Mouse (Mus musculus) adrenal gland, postnatal 4 days (tissue): ENCODE measurements around the gene Gm9745. TPM values are rescaled to one million over a fixed set of nuclear protein-coding genes. Genes with fewer than 3 reads are reported as not detected.
"Not testable (repeated sequence)": the region's sequence is repeated elsewhere in the genome, so short reads cannot be mapped to it uniquely, and the experiment has no call there.

Experiments used
- DNase-seq, 2 experiments: peaks; one replicate each; pipeline ENCODE4 v3.0.0; 2021 to 2022; ENCODE audit warnings: low spot score in 2 of 2, mixed read lengths in 2 of 2
- microRNA-seq: library from miRNA; unstranded; fragments of <30 nt; microRNA quantifications from one replicate; pipeline ENCODE4 v1.2.0, GENCODE M21; 2021
- total RNA-seq, 2 experiments: library from RNA; stranded (reverse); gene quantifications; 2 replicates each; pipeline ENCODE4 v1.2.3; 2021

The Gm9745 gene
- total RNA-seq, 2 experiments from 2014 or later: not detected

DNA sequence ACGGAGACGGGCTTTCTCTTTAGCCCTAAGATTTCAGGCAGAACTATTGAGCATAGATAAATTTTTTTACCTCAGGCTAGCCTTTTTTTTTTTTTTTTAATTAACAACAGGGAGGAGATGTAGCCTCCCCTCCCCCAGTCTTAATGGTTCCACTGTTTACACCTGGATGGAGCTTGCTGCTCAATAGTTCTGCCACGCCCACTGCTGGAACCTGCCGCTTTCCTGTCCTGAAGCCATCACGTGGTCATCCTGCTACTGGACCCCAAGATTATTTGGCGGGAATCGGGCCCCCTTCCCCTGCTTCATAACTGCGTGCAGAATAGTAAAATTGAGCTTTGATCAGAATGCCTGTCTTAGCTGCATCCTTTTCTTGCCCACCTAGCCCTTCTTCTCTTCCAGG is 34.1 kb downstream of the Gm9745 start:
- not testable (repeated sequence) for DNase-seq

DNA sequence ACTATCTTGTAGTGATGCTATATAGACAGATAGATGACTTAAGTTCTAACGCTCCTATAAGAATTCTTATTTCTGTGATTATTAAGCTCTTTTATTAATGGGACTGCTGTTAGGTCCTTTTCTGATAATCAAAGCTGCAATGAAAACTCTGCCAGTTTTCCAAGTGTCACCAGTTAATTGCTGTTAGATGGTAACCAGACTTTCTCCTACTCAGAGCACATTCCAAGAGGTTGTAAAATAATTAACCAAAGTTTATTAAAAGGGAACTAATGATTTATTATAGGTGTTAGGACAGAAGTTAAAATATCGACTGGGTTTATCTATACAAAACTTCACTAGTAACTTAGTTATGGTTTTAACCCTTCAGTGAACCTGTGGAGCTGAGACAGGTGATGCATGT is 42.0 kb downstream of the Gm9745 start:
- not testable (repeated sequence) for DNase-seq

Small RNAs within 50 kb of the gene (microRNA-seq; reads per million reads assigned to microRNA genes)
- gene Gm22750: not detected

Other genes starting within 250 kb of the Gm9745 start
- 10 to 100 TPM; 41.3 to 44.0 TPM for gene Wdr37, start 76.3 kb downstream of the Gm9745 start, total RNA-seq
- gene Idi1, start 62.7 kb downstream of the Gm9745 start, total RNA-seq: 10 to 100 TPM; 20.4 to 20.5 TPM
- not detected for gene Idi2, start 4.6 kb upstream of the Gm9745 start, total RNA-seq
- 10 to 100 TPM; 55.4 to 63.4 TPM for gene Gtpbp4, start 47.9 kb upstream of the Gm9745 start, total RNA-seq
- gene Larp4b, start 145.7 kb upstream of the Gm9745 start, total RNA-seq: 10 to 100 TPM; 80.8 to 88.5 TPM